Mouse (Mus musculus) Patski (cell line): ENCODE results near the gene Pqbp1. TPM values are rescaled to one million over a fixed set of nuclear protein-coding genes. Genes with fewer than 3 reads are reported as not detected.

Source experiments
- ATAC-seq: fragments of 100-300 bp; one replicate; pipeline ENCODE4 v1.8.0; 2021
- CTCF ChIA-PET: fragments of 350-600 bp; sonication (Branson Sonifier 250); formaldehyde crosslinking; loops from one replicate; lab custom pipeline; 2022; ENCODE audit warnings: inconsistent platforms; lab: Charles Lee
- POLR2A ChIA-PET: fragments of 350-600 bp; sonication (Branson Sonifier 250); formaldehyde crosslinking; loops from one replicate; lab custom pipeline; 2022; ENCODE audit warnings: antibody characterized with exemption, inconsistent platforms; lab: Charles Lee
- DNase-seq: peaks from one replicate; pipeline ENCODE4 v3.0.0-alpha.2; 2011; ENCODE audit warnings: low read depth, low spot score
- H3K27me3 ChIP-seq: fragments of 371-371 bp; one replicate; pipeline ENCODE4 v1.5.1; 2021
- CTCF ChIP-seq: fragments of 100-300 bp; IDR thresholded peaks from one replicate; pipeline ENCODE4 v1.5.1; 2021
- in situ Hi-C: fragments of 300-500 bp; cut with MboI; formaldehyde crosslinking; loops from 3 replicates; pipeline ENCODE4 v1.11.1; 2018; ENCODE audit warnings: low pct_unique_long_range_greater_than_20kb, mixed read lengths
- polyA plus RNA-seq: library from polyadenylated mRNA; unstranded; gene quantifications from one replicate; pipeline ENCODE4 v1.2.3, GENCODE M21; 2021

Gene Pqbp1
- polyA plus RNA-seq, 1 experiment from 2014 or later = 71.3 TPM

DNA sequence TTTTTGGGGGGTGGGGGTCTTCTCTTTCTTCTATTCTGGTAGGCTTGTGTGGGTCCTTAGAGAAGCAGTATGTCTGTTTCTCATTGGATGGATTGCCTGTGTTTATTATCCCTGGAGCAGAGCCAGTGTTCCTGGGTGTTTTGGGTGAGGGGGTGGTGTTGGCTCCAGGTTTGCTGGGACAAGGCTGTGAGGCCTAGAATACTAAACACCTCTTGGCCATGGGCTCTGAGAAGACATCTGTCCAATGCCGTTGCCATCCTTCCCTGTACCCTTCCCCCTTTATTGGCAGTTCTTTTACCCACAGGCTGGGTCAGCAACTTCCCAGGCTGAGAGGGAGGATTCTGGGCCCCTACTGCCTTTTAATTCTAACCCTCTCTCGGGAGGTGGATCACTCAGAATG is 51.2 kb downstream of the Pqbp1 start:
- POLR2A ChIA-PET = no interaction called here
- in situ Hi-C loops = no loop called here
- no peaks in the 10 kb centered on the region for H3K27me3 ChIP-seq
- CTCF ChIA-PET = no interaction called here
- no peak for DNase-seq
- no peak for ATAC-seq
- TF ChIP-seq CTCF = no peak

Other genes starting within 250 kb of the Pqbp1 start
- gene Prickle3, start 242.0 kb downstream of the Pqbp1 start, polyA plus RNA-seq = 0.05 TPM
- gene Plp2, start 227.9 kb downstream of the Pqbp1 start, polyA plus RNA-seq = 124 TPM
- gene Magix, start 218.0 kb downstream of the Pqbp1 start, polyA plus RNA-seq = 0.06 TPM
- gene Gpkow, start 202.1 kb downstream of the Pqbp1 start, polyA plus RNA-seq = 36.4 TPM
- gene Wdr45, start 184.9 kb downstream of the Pqbp1 start, polyA plus RNA-seq = 53.9 TPM
- gene Gm45208, start 177.0 kb downstream of the Pqbp1 start, polyA plus RNA-seq = not detected
- gene Praf2, start 170.8 kb downstream of the Pqbp1 start, polyA plus RNA-seq = 58.7 TPM
- gene Ccdc120, start 148.4 kb downstream of the Pqbp1 start, polyA plus RNA-seq = 19.6 TPM
- gene Tfe3, start 136.7 kb downstream of the Pqbp1 start, polyA plus RNA-seq = 53.5 TPM
- 63.2 TPM for gene Gripap1, start 109.5 kb downstream of the Pqbp1 start, polyA plus RNA-seq
- gene Kcnd1, start 77.0 kb downstream of the Pqbp1 start, polyA plus RNA-seq = 4.5 TPM
- 83.0 TPM for gene Otud5, start 57.9 kb downstream of the Pqbp1 start, polyA plus RNA-seq
- gene Pim2, start 21.0 kb downstream of the Pqbp1 start, polyA plus RNA-seq = 11.6 TPM
- 52.7 TPM for gene Slc35a2, start 15.2 kb downstream of the Pqbp1 start, polyA plus RNA-seq
- 57.1 TPM for gene Timm17b, start 88 bp upstream of the Pqbp1 start, polyA plus RNA-seq
- gene Gm10491, start 8.6 kb upstream of the Pqbp1 start, polyA plus RNA-seq = not detected
- gene Gm10490, start 10.3 kb upstream of the Pqbp1 start, polyA plus RNA-seq = not detected
- gene Pcsk1n, start 20.6 kb upstream of the Pqbp1 start, polyA plus RNA-seq = not detected
- gene Eras, start 29.3 kb upstream of the Pqbp1 start, polyA plus RNA-seq = not detected
- 159 TPM for gene Hdac6, start 48.6 kb upstream of the Pqbp1 start, polyA plus RNA-seq
- gene Gata1, start 78.8 kb upstream of the Pqbp1 start, polyA plus RNA-seq = not detected
- gene Glod5, start 119.2 kb upstream of the Pqbp1 start, polyA plus RNA-seq = 3.2 TPM
- gene Suv39h1, start 175.5 kb upstream of the Pqbp1 start, polyA plus RNA-seq = 31.9 TPM
- 0.10 TPM for gene Was, start 191.2 kb upstream of the Pqbp1 start, polyA plus RNA-seq
- 66.1 TPM for gene Wdr13, start 233.6 kb upstream of the Pqbp1 start, polyA plus RNA-seq
- 255 TPM for gene Rbm3, start 246.6 kb upstream of the Pqbp1 start, polyA plus RNA-seq